Mouse (Mus musculus) lung, postnatal 36 days (tissue): ENCODE results near the gene Zcchc2.
A peak's percentile ranks its signal among the peaks of the same experiment; 100 is the strongest.

Experiments
- DNase-seq: peaks from one replicate; pipeline ENCODE4 v3.0.0; 2022; ENCODE audit warnings: mixed read lengths

The Zcchc2 gene

DNA sequence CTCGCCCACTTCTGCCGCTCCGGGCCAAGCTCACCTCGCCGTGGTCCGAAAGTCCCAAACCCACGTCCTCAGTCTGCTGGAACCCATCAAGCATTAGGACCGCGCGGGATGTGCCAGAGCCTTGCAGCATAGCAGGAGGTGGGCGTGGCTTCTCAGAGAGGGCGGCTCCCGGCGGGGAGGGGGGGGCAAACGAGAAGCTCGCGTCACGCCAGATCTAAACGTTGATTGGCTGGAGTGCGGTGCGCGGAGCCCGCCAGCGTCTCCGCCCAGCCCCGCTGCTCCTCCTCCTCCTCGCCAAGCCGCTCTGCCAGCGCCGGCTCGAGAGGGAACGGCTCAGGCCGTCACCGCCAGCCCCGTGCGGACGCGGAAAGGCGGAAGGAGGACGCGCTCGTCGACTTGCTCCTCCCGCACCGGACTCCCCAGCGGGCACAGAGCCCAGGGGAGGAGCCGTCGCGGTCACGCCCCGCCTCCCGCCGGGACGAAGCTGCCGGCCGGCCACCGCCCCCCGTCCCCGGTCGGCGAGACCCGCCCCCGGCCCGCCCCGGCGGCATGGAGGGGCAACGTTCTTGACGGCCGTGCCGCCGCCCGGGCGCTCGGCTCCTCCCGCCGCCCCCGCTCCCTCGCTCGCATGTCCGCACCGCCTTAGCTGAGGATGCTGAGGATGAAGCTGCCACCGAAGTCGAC, at the start of gene Zcchc2:
Gene Zcchc2 (plus strand): TSS at position 269 of the 684 bp plus-strand sequence.
- DNase-seq, result peak; percentile 99

DNA sequence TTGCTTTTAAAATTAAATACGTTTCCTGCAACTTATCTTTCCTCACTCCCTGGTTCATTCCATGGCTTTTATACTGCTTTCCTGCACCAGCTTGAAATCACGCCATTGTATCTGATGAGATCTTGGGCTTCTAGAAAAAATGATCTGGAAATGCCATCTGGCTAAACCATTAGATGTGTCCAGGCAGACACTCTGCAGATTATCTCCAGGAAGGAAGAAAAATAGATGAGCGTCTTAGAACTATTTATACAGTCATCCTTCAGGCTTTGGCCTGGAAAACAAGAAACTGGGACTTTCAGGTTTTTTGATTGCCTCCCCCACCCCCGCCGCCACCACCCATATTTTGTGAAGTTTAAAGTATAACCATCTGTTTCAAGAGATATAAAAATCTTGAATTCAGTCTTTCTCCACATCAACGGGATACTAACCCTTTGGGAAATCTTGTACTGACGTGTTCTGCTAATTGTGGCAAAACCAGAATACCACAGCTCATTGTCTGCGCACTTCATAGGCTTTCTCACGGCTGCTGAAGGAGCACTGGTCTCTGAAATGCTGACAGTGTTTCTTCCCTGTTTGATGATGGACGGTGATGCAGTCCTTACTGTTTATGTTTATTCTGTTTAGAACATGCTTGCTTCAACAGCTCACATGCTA, 45.2 kb upstream of the Zcchc2 start:
- no peak for DNase-seq

DNA sequence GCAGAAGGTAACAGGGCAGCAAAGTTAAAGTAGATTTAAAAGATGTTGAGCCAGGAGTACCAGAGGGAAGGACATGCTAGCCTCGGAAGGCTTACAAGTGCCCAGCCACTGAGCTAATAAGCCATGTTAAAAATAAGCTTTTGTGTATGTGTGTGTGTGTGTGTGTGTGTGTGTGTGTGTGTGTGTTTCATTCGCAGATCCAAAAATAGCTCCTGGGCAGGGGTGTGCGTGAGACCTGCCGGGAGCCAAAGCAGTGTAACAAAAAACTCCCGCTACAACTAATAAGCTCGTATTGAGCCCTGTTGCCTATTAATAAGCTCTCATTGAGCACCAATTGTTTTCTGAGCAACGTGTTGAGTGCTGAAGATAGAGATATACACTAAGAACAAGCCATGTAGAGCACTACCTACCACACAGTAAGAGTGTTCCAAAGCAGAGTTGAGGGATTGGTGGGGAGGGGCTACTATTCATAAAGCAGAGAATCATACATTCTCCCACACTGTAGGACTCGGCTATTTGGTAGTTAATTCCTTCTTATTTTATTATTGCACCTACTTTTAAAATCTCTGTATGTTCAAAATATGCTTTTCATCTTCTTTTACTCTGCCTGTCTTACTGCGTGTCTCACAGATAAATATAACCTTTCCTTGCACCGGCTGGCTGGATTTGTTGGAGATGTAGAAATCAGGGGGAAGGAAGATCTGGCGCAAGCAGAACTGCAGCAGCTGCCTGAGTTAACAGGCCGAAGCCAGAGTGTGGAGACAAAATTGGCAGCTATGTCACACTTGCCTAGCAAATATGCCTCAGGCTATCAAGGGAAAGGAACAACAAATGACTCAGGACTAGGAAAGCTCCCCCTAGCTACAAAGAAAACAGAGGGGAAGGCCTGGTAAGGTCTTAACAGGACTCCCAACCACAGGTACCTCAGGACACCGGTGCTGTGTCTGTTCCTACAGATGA, 43.3 kb upstream of the Zcchc2 start:
- peak; percentile 37 for DNase-seq

DNA sequence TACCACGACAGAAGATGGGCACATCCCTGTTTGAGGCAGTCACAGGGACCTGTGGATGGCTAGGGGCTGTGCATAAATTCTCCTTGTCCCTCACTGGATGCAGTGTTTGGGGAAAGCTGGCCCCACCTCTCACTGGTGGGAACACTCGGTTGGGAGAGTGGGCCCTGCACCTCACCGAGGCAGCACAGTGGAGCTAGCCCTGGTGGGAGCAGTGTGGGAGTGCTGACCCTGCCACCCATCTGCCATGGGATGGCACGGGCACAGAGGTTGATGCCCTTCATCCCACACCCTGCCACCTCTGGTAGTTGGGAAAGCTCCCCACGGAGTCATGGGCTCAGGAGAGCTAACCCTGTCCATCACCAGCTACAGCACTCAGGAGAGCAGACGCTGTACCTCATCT, 41.9 kb upstream of the Zcchc2 start:
- no peak for DNase-seq

DNA sequence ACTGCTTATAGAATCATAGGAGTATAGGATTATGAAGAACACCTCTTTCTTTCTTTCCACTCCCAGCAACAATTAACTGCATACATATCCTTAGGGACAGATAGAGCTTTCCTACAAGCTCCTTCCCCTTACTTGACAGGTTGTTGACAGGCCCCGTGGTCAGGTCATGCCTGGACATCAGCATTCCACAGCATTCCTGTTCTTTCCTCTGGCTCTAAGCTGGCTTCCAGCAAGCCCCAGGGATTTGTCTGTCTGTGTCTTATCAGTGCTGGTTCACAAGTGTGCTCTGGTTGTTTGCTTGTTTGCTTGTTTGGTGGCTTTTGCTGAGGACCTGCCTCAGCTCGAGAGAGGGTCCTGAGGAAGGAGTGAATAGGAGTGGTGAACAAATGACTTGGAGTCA, 36.6 kb upstream of the Zcchc2 start:
- DNase-seq, result no peak

DNA sequence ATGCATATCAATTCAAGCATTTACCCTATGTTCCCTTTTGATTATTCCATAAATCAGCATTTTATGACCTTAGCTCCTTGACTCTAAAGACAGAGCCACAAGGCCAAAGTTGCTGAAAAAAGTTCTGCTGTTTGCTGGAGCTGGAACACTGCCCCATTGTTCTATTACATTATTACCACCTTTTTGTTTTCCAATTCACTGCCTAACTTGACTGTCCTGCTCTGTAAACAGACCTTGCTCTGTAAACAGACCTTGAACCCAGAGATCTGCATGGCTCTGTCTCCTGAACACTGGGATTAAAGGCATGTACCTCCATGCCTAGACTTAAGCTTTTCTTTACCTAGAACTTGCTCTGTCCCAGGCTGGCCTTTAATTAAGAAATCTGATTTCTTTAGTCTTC, 36.2 kb upstream of the Zcchc2 start:
- no peak for DNase-seq

DNA sequence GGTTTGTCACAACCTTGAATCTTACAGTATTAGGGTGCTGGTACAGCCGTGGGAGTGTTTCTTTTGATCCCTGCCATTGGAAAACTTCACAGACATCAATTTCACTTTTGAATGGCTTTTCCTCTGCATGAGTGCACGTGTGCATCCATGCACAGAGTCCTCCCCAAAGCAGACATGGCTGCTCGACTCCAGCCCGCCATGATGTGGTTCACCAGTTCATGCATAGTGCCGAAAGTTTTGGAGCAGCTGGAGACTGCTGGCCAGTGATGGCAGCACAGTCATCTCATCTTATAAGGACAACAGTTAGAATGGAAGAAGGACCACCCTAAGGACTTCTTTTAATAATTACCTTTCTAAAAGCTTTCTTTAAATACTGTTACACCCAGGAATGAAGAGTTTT, 34.1 kb upstream of the Zcchc2 start:
- DNase-seq, result no peak

DNA sequence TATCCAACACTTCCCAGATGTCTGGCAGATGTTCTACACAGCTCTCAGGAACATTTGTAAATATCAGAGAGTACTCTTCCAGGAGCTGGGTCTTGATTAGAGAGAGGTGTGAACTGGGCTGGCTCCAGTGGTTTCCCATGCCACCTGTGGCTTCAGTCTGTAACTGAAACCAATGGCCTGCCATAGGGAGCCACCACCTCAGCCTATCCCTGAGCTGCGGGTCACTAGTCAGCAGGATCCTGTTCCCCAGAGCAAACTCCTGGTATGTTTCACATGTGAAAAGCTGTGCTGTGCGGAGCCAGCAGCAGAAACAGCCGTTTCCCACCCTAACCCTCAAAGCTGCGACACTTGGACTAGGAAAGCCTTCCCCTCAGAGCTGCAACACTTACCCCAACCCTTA, 28.7 kb upstream of the Zcchc2 start:
- no peak for DNase-seq

DNA sequence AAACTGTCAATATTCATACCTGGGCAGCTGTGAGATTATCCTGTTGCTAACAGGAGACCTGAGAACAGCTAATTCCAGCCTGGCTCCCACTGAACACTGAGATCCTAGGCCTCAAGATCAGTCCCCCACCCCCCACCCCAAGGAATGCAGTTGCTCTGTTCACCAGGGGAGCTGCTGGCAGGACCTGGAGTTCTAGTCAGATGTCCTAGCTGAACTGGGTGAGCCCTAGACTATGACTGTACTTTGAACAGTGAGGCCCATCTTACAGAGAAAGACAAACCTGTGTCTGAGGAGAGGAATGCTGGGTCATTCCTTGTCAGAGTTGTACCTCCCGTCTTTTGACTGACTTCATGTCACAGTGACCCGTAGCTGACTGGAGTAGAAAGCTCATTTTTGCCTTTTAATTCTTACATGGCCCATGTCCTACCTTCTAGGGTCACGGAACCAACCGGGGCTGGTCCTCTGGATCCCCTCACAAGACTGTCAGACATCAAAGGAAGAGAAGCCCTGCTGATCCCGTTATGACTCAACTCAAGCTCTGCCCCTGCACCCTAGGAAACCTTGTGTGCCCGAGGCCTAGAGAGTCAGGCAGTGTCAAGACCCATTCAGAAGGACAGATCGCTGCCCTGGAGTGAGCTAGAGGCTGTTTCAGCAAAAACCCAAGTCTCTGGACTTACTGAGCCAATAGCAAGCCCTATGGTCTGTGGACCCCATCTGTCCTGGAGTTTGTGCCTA, 28.0 kb upstream of the Zcchc2 start:
- DNase-seq, result no peak

DNA sequence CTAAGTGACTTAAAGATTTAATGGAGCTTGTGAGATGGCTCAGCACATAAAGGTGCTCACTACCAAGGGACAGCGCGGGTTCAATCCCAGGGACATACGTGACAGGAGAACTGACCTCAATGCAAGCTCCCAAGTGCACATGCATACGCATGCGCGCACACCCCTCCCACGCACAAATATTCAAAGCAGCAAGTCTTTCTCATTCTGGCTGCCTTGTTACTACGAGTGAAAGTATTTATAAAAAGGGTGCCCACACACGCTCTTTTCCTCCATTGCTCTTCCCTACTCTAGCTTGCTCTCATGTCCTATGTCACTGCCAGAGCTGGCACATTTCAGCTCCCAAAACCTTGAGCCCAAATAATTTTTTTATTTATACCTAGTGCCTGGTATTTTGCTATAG, 27.4 kb upstream of the Zcchc2 start:
- DNase-seq, result no peak

DNA sequence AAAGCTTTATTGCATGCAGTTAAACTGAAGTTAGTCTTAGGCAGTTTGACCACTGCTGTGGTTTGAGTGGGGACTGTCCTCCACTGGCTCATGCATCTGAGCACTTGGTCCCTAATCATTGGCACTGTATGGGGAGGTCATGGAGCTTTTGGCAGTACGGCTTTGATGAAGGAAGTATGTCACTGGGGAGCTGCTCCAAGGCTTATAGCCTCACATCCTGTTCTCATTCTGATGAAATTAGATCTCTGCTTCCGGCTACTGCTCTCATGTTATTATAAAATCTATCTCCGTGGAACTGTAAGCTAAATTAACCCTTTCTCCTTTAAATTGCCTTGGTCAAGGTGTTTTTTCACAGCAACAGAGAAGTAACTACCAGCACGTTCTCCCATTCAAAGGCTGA, 25.7 kb upstream of the Zcchc2 start:
- no peak for DNase-seq

DNA sequence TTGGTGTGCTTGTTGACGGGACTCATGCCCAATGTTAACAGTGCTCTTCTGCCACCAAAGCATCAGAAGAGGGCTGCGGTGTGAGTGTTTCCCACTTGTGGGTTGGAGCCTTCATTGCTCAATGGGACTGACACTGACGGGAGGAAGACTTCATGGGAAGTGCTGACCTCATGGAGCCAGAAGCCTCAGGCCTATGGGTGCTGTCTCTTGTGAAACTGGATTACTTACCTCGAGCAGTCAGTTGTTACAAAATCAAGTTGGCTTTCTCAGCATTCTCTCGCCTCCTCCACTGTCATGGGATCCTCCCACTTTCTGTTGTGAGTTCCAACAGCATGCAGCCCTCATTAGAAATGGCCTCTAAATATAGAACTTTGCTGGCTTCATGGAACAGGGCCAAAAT, 25.0 kb upstream of the Zcchc2 start:
- DNase-seq, result peak; percentile 56

DNA sequence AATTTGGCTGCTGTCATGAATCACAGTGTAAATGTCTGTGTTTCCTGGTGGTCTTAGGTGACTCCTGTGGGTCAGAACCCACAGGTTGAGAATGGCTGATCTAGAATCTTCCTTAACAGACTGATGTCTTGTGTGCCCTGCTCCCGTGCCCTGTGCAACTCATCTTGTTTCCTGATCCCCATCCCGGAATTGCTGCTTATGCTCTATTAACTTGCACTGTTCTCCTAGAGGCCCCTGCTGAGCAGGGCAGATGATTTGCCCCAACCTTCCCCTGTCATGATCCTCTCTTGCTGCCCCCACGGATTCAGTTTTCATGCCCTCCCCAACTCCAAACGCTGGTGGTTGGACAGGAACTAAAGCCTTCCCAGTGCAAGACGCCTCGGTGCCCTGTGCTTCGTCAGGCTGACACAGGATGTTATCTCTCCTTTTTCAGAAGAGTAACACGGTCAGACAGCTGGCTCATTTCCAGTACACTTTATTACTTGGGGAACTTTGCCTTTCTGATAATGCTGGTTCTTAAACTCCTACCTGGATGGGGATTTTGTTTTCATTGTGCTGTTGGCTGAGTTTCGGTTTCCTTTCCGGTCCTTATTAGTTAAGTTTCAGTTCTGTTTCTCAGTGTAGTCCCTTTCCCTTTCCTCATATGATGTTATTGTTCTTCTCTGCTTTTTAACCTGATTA, 18.6 kb upstream of the Zcchc2 start:
- DNase-seq, result peak; percentile 52

DNA sequence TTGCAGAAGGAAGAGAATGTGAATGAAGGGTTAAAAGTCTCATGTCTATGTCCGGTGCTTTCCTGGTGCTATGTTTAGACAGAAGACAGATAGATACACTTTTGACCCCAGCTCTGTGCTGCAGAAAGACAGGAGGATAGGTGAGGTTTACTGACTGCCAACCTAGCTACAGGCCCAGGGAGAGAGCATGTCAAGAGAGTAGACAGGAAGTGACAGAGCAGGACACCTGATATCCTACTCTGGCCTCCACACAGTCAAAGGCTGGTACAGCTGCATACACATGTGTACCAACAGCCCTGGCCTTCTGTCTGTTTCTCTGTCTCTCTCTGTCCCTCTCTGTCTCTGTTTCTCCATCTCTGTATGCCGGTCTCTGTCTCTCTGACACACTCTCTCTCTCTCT, 16.2 kb upstream of the Zcchc2 start:
- DNase-seq, result no peak

DNA sequence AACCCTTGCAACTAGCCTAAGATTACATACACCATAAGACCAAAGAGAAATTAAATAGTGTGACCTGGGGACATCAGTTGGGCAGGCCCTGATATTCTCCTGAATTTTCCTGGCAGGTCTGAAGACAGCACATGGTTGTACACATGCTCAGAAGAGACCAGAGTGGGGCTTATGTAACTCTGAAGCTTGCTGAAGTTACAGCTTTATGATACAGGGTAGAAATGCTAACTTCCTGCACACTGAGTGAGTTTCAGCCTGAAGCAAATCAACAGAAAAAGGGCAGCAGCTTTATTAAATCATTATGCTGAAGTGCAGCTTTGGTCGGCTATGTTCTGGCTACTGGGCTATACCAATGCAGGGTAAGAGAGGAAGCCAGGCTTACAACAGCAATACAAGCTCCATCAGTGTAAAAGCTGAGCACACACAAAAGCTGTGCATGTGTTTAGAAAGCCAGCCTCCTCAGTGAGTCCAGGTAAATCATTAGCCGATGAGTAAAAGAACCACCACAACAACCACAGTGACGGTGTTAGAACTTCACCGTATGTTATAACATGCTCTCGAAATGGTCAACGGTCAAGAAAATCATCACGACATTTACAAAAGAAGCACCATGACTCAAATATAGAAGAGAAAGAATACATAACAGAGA, 12.6 kb upstream of the Zcchc2 start:
- DNase-seq, result no peak

DNA sequence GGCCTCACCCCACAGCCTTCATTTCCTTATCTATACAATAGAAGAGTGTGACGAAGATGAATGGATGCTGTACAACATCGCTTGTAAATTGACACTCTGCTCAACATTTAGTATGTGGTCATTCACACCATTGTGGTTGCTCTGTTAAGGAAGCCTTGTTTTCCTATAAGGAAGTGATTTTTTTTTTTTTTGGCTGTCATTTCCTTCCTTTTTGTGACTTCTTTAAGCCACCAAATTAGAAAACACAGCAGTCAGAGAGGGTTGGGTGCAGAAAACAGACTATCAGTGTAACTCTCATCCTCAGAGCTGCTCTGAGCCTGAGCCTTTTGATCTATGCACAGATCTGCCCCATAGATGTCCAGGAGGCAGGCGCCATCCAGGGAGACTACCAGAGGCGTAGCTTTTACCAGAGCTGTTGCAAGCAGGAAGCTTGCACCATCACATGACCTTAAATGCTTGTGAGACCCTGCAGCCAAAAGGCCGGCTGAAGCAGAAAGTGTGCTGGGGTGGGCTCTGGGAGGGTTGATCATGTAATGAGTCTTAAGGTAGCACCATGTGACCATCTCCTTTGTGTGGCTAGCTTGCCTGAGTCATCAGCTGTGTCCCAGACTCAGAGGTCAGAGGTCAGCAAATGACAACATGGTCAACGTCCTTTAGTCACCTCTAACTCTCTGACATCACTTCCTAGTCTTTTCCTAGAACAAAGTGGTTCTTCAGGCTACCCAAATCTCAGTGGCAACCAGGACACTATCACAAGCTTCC, 9.2 kb upstream of the Zcchc2 start:
- no peak for DNase-seq

DNA sequence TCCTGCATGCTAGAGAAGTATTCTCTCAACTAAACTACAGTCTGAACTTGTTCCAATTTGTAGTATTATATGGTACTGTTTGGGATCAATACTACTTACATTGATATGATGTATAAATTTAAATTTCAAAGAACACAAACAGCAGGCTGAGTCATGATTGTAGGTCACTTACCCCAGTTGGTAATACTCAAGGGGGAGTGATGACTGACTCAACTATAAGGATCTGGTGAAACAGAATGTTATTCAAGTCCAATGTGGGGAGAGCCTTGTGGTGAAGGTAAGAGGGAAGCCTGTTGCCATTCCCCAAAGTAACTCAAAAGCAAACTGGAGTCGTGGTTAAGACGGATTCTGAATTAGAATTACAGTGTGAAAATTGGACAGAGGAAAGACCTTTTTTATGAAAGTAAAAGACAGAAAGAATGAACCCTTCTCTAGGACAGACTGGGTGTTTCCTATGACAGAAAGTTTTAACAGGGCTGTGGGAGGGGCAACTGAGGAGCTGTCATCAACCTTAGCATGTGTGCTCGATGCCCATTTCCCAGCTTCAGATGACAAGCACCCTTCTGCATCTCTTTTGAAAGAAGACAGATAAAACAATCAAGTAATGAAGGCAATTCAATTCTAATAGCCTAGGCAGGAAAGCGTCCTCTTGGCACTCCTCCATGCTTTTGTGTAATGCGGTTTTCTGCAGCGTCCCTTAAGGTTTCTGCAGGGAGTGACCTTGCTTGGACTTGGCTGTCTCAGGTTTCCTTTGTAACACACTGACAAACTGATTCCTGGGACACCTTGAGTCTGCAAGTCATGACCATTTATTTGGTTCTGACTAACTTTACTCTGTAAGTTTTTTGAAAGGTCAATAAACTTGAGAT, 7.5 kb upstream of the Zcchc2 start:
- peak; percentile 61 for DNase-seq

DNA sequence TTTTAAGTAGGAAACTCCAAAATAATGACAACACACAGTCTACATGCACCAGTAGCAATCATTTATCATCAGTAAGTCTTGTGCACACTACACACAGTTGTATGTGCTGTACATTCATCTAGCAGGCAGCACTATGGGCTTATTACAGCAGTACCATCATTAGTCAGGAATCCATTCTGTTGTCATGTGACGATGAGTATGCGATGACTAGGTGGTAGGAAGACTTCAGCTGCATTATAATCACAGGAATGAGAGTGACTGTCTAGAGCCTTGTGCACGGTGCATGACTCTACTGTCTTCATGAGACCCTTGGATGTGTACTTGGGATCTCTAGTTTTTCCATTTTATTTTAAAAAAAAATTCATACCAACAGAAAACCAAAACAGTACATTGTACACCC, 6.0 kb upstream of the Zcchc2 start:
- DNase-seq, result no peak

DNA sequence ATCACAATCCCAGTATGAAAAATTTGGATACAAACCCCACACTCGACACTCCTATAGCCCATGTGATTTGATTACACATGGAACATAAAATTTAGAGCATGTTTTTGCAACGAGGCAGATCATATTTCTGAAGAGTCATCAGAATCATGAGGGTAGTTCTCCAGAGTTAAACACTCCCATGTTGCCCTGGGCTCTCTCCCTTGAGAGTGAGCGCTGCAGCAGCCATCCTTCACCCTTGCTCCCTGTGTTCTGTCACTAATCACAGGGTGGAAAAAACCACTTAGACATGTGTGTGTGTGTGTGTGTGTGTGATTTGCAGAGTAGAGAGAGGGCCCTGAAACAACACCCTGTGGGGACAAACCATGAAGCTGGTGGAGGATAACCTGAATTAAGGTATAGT, 2.0 kb upstream of the Zcchc2 start:
- DNase-seq, result no peak
